Mouse (Mus musculus): Measurements from ENCODE around the gene Antxr2. TPM values are rescaled to one million over a fixed set of nuclear protein-coding genes. Genes with fewer than 3 reads are reported as not detected.

Gene Antxr2
- total and polyA plus RNA-seq, 3 experiments: 3.6 to 4.0 (median 3.9) TPM

DNA sequence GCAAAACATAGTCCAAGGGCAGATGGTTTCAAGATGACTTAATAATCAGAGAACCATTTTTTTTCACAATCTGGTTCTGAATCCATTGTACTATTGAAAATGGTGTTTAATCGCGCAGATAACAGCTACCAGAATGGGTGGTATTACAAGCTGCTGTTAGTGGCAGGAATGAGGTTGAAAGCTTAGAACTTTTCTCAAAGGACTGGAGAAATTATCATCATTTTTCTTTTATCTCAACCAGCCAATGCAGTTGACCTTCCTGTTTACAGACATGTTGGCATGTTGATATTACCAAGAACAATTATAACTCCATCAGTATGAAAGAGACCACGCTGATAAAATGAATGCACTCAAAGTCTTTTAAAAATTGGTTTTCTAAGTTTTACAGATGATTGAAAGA, 163.9 kb downstream of the Antxr2 start:
- H3K27ac ChIP-seq (ENCODE audit: insufficient read depth, low read depth): no peak overlapping the region
- dilution Hi-C loops (cut with MboI; ENCODE audit: extremely low pct_ligation_motif_present, extremely low pct_unique_long_range_greater_than_20kb, low sequenced_read_pairs): no loop called here
- H3K4me3 ChIP-seq (replicated peaks in 1 of 3; ENCODE audit: low read depth in 2 of 3, low read length in 2 of 3, poor library complexity in 1 of 3): no peak overlapping the region
- no peaks in the 10 kb centered on the region for H3K4me1 ChIP-seq (ENCODE audit: control insufficient read depth in 1 of 2, insufficient read depth in 2 of 2)
- no peak overlapping the region for H3K9ac ChIP-seq (ENCODE audit: insufficient read depth, low read depth)
- H3K79me2 ChIP-seq (replicated peaks; ENCODE audit: control insufficient read depth, extremely low read depth, insufficient read depth, poor library complexity, severe bottlenecking): no peaks in the 10 kb centered on the region
- DNase-seq (ENCODE audit: extremely low read depth): no peak
- no peaks in the 10 kb centered on the region for H3K27me3 ChIP-seq (replicated peaks)
- H3K36me3 ChIP-seq (replicated peaks in 1 of 2; ENCODE audit: control insufficient read depth in 1 of 2, insufficient read depth in 1 of 2, low read length in 1 of 2): no peaks in the 10 kb centered on the region
- in situ Hi-C loops (cut with MboI; ENCODE audit: low pct_ligation_motif_present, low pct_unique_long_range_greater_than_20kb, low sequenced_read_pairs): no loop called here
- H3K9me3 ChIP-seq (replicated peaks; ENCODE audit: low read length): no peaks in the 10 kb centered on the region
- TF ChIP-seq SIN3A (IDR thresholded peaks at IDR 0.05; ENCODE audit: low read length) (no peak), USF1 (IDR thresholded peaks at IDR 0.05; ENCODE audit: low read depth, low read length) (no peak), RCOR1 (conservative IDR thresholded peaks at IDR 0.05; ENCODE audit: low read depth, low read length) (no peak), JUN (IDR thresholded peaks at IDR 0.05; ENCODE audit: insufficient read depth, low read depth, low read length) (no peak), ZKSCAN1 (IDR thresholded peaks at IDR 0.05; ENCODE audit: borderline replicate concordance, low read depth, low read length) (no peak), MAFK (IDR thresholded peaks at IDR 0.05; ENCODE audit: insufficient replicate concordance, low read length) (no peak), CTCF (conservative IDR thresholded peaks at IDR 0.05 in 1 of 2, IDR thresholded peaks at IDR 0.05 in 1 of 2; ENCODE audit: low read depth in 2 of 2, low read length in 2 of 2) (no peak), KAT2A (IDR thresholded peaks at IDR 0.05; ENCODE audit: insufficient replicate concordance, low read length) (no peak), ZMIZ1 (IDR thresholded peaks at IDR 0.05; ENCODE audit: low read depth, low read length) (no peak)
- no peak overlapping the region for H3K4me2 ChIP-seq (ENCODE audit: insufficient read depth, low read depth, poor library complexity, severe bottlenecking)

DNA sequence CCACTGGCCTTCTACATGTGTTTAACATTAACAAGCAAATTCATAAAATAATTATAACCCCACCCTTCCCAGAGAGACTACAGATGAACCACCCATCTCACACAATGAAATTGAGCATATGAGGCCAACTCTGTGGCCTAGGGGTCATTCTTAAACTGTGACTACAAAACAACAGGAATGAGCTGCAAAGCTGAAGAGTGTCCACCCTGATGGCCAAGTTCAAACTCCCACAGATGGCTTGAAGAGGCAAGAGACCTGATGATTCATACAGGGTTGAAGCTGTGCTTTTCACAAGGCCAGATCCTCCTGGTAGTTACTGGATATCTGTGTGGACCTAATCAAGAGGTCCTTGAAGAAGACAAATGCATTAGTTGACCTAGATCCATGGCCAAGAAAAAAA, 173.7 kb downstream of the Antxr2 start:
- H3K4me3 ChIP-seq (replicated peaks in 1 of 3; ENCODE audit: low read depth in 2 of 3, low read length in 2 of 3, poor library complexity in 1 of 3): no peak overlapping the region
- H3K27me3 ChIP-seq (replicated peaks): no peaks in the 10 kb centered on the region
- H3K9me3 ChIP-seq (replicated peaks; ENCODE audit: low read length): peaks cover 2% of the 10 kb centered on the region
- no peaks in the 10 kb centered on the region for H3K36me3 ChIP-seq (replicated peaks in 1 of 2; ENCODE audit: control insufficient read depth in 1 of 2, insufficient read depth in 1 of 2, low read length in 1 of 2)
- no peak overlapping the region for H3K4me2 ChIP-seq (ENCODE audit: insufficient read depth, low read depth, poor library complexity, severe bottlenecking)
- no peak overlapping the region for H3K27ac ChIP-seq (ENCODE audit: insufficient read depth, low read depth)
- TF ChIP-seq UBTF (IDR thresholded peaks at IDR 0.05; ENCODE audit: low read depth, low read length) (no peak), SMC3 (IDR thresholded peaks at IDR 0.05; ENCODE audit: low read depth, low read length) (no peak), USF1 (IDR thresholded peaks at IDR 0.05; ENCODE audit: low read depth, low read length) (no peak), MAX (IDR thresholded peaks at IDR 0.05; ENCODE audit: low read length) (no peak), MXI1 (IDR thresholded peaks at IDR 0.05; ENCODE audit: low read depth, low read length) (no peak), POLR2AphosphoS2 (IDR thresholded peaks at IDR 0.05; ENCODE audit: low read depth, low read length) (no peak), SIN3A (IDR thresholded peaks at IDR 0.05; ENCODE audit: low read length) (no peak), JUN (IDR thresholded peaks at IDR 0.05; ENCODE audit: insufficient read depth, low read depth, low read length) (no peak), EP300 (IDR thresholded peaks at IDR 0.05; ENCODE audit: low read length) (no peak), MAZ (IDR thresholded peaks at IDR 0.05; ENCODE audit: low read depth, low read length) (no peak), HCFC1 (IDR thresholded peaks at IDR 0.05; ENCODE audit: low read depth, low read length) (no peak), MYC (IDR thresholded peaks at IDR 0.05; ENCODE audit: low read depth, low read length) (no peak), GABPA (IDR thresholded peaks at IDR 0.05; ENCODE audit: insufficient replicate concordance, low read depth, low read length) (no peak), PAX5 (IDR thresholded peaks at IDR 0.05; ENCODE audit: low read length) (no peak), ZMIZ1 (IDR thresholded peaks at IDR 0.05; ENCODE audit: low read depth, low read length) (no peak), ELF1 (IDR thresholded peaks at IDR 0.05; ENCODE audit: low read depth, low read length) (no peak), CHD1 (IDR thresholded peaks at IDR 0.05; ENCODE audit: low read depth, low read length) (no peak)
- dilution Hi-C loops (cut with MboI; ENCODE audit: extremely low pct_ligation_motif_present, extremely low pct_unique_long_range_greater_than_20kb, low sequenced_read_pairs) (no loop called here), in situ Hi-C loops (cut with MboI; ENCODE audit: low pct_ligation_motif_present, low pct_unique_long_range_greater_than_20kb, low sequenced_read_pairs) (no loop called here)
- H3K4me1 ChIP-seq (ENCODE audit: control insufficient read depth in 1 of 2, insufficient read depth in 2 of 2): no peaks in the 10 kb centered on the region
- no peak overlapping the region for H3K9ac ChIP-seq (ENCODE audit: insufficient read depth, low read depth)
- H3K79me2 ChIP-seq (replicated peaks; ENCODE audit: control insufficient read depth, extremely low read depth, insufficient read depth, poor library complexity, severe bottlenecking): no peaks in the 10 kb centered on the region
- no peak for DNase-seq (ENCODE audit: extremely low read depth)

Data from CH12.LX (cell line).